Mouse (Mus musculus) retina, postnatal 1 day (tissue): Measurements from ENCODE around the gene Rpl32.

ENCODE experiments used
- DNase-seq: peaks from one replicate; pipeline ENCODE4 v3.0.0-alpha.2; 2012

The Rpl32 gene

GRCm38 (mm10) chr6:115808488-115809231, at the start of gene Rpl32:
TSS of gene Rpl32 (minus strand) at chr6:115808747.
- peak; percentile 98 for DNase-seq

GRCm38 (mm10) chr6:115856361-115856745, 47.8 kb upstream of the Rpl32 start:
- no peak for DNase-seq

GRCm38 (mm10) chr6:115855733-115856360, 47.3 kb upstream of the Rpl32 start:
- DNase-seq: no peak

GRCm38 (mm10) chr6:115854432-115854831, 45.9 kb upstream of the Rpl32 start:
- DNase-seq: no peak

- DNase-seq: no peak
These were observed 45.4 kb upstream of the Rpl32 start for GRCm38 (mm10) chr6:115853985-115854384.

- peak; percentile 100 for DNase-seq
These were observed 44.7 kb upstream of the Rpl32 start, which contains the start of the genes Mbd4 and Ift122 for GRCm38 (mm10) chr6:115853091-115853813. TSS of gene Mbd4 (minus strand) at chr6:115853371. TSS of gene Ift122 (plus strand) at chr6:115853470.

GRCm38 (mm10) chr6:115852446-115853090, 44.0 kb upstream of the Rpl32 start:
- DNase-seq: no peak

- no peak for DNase-seq
These were observed 40.2 kb upstream of the Rpl32 start for GRCm38 (mm10) chr6:115848598-115849304.

GRCm38 (mm10) chr6:115846640-115847411, 38.3 kb upstream of the Rpl32 start:
- DNase-seq: peak; percentile 79

- no peak for DNase-seq
These were observed 36.5 kb upstream of the Rpl32 start for GRCm38 (mm10) chr6:115845006-115845405.

GRCm38 (mm10) chr6:115838745-115839144, 30.2 kb upstream of the Rpl32 start:
- DNase-seq: no peak

GRCm38 (mm10) chr6:115838161-115838597, 29.6 kb upstream of the Rpl32 start, which contains the start of gene Efcab12:
TSS of gene Efcab12 (minus strand) at chr6:115838412.
- peak; percentile 94 for DNase-seq

- no peak for DNase-seq
These were observed 25.3 kb upstream of the Rpl32 start for GRCm38 (mm10) chr6:115833861-115834260.

GRCm38 (mm10) chr6:115832152-115832850, 23.8 kb upstream of the Rpl32 start:
- no peak for DNase-seq

GRCm38 (mm10) chr6:115830779-115831601, 22.4 kb upstream of the Rpl32 start:
- no peak for DNase-seq

GRCm38 (mm10) chr6:115823850-115824464, 15.4 kb upstream of the Rpl32 start:
- peak; percentile 82 for DNase-seq

- no peak for DNase-seq
These were observed 12.9 kb upstream of the Rpl32 start for GRCm38 (mm10) chr6:115821216-115821993.

- no peak for DNase-seq
These were observed 9.6 kb upstream of the Rpl32 start for GRCm38 (mm10) chr6:115818129-115818528.

- no peak for DNase-seq
These were observed 6.5 kb upstream of the Rpl32 start for GRCm38 (mm10) chr6:115815041-115815440.
